Mouse (Mus musculus) c-Kit-negative CD71-positive TER-119-positive erythroid progenitor cells, embryonic 14.5 days (primary cell): ENCODE results near the gene Pou2f3.

Experiments
- DNase-seq: peaks from one replicate; pipeline ENCODE4 v3.0.0-alpha.2; 2013; ENCODE audit warnings: low read depth, low spot score

The Pou2f3 gene

GRCm38 (mm10) chr9:43210190-43210682 is at the start of gene Pou2f3:
Gene Pou2f3 (minus strand): TSS chr9:43210369.
- DNase-seq = no peak

GRCm38 (mm10) chr9:43253271-43253681 is 43.1 kb upstream of the Pou2f3 start:
- no peak for DNase-seq

- DNase-seq = no peak
Observed at GRCm38 (mm10) chr9:43252790-43253189, 42.6 kb upstream of the Pou2f3 start.

- DNase-seq = no peak
Observed at GRCm38 (mm10) chr9:43251786-43252185, 41.6 kb upstream of the Pou2f3 start.

- no peak for DNase-seq
Observed at GRCm38 (mm10) chr9:43246738-43247180, 36.6 kb upstream of the Pou2f3 start.

GRCm38 (mm10) chr9:43245801-43246570 is 35.8 kb upstream of the Pou2f3 start:
- no peak for DNase-seq

- no peak for DNase-seq
Observed at GRCm38 (mm10) chr9:43242432-43242831, 32.3 kb upstream of the Pou2f3 start.

GRCm38 (mm10) chr9:43241970-43242369 is 31.8 kb upstream of the Pou2f3 start:
- no peak for DNase-seq

GRCm38 (mm10) chr9:43241291-43241690 is 31.1 kb upstream of the Pou2f3 start:
- DNase-seq = no peak

- DNase-seq = no peak
Observed at GRCm38 (mm10) chr9:43240594-43240900, 30.4 kb upstream of the Pou2f3 start.

GRCm38 (mm10) chr9:43239712-43240593 is 29.8 kb upstream of the Pou2f3 start, which contains the start of gene Oaf:
Gene Oaf (minus strand): TSS chr9:43239911.
- DNase-seq = peak; percentile 70

GRCm38 (mm10) chr9:43238631-43239545 is 28.7 kb upstream of the Pou2f3 start:
- no peak for DNase-seq

GRCm38 (mm10) chr9:43238167-43238566 is 28.0 kb upstream of the Pou2f3 start:
- no peak for DNase-seq

- no peak for DNase-seq
Observed at GRCm38 (mm10) chr9:43237111-43237775, 27.1 kb upstream of the Pou2f3 start.

GRCm38 (mm10) chr9:43236576-43236975 is 26.4 kb upstream of the Pou2f3 start:
- DNase-seq = no peak

GRCm38 (mm10) chr9:43236106-43236505 is 25.9 kb upstream of the Pou2f3 start:
- no peak for DNase-seq

GRCm38 (mm10) chr9:43235336-43235735 is 25.2 kb upstream of the Pou2f3 start:
- no peak for DNase-seq

GRCm38 (mm10) chr9:43234496-43234895 is 24.3 kb upstream of the Pou2f3 start:
- DNase-seq = peak; percentile 67

- no peak for DNase-seq
Observed at GRCm38 (mm10) chr9:43233515-43233914, 23.3 kb upstream of the Pou2f3 start.

GRCm38 (mm10) chr9:43233044-43233443 is 22.9 kb upstream of the Pou2f3 start:
- DNase-seq = no peak

- no peak for DNase-seq
Observed at GRCm38 (mm10) chr9:43232286-43232685, 22.1 kb upstream of the Pou2f3 start.
